Comparison of ENCODE assay signal across 1 mouse cellular context in genomic region chr2:30316136-30316535, GRCm38 (mm10).
TF ChIP-seq lines count a peak whose summit lies in the region.

No protein-coding gene starts in this region.

TF ChIP-seq in MEL, 35 proteins besides CTCF, POLR2A, EP300 and RAD21:
- TF ChIP-seq MYB (IDR thresholded peaks at IDR 0.05; ENCODE audit: low read depth, low read length) (no peak), ZMIZ1 (IDR thresholded peaks at IDR 0.05; ENCODE audit: low read depth, low read length) (no peak), SIN3A (IDR thresholded peaks at IDR 0.05; ENCODE audit: low read length) (no peak), CHD2 (IDR thresholded peaks at IDR 0.05; ENCODE audit: low read length) (no peak), E2F4 (IDR thresholded peaks at IDR 0.05; ENCODE audit: borderline replicate concordance, low read depth, low read length) (no peak), SMC3 (IDR thresholded peaks at IDR 0.05; ENCODE audit: low read depth, low read length) (no peak), MYC (IDR thresholded peaks at IDR 0.05; ENCODE audit: low read depth, low read length) (no peak), NELFE (IDR thresholded peaks at IDR 0.05; ENCODE audit: low read depth, low read length) (no peak)
